Mouse (Mus musculus) layer of hippocampus, postnatal 10 days (tissue): ENCODE measurements at regions not wholly inside any gene's neighbourhood (a gene's known extent, or its start where the extent isn't known, plus 50 kb on each side); places are given as distances from the start of the nearest gene placed in this dataset.
"Not testable (repeated sequence)": the region's sequence is repeated elsewhere in the genome, so short reads cannot be mapped to it uniquely, and the experiment has no call there.

Source experiments
- DNase-seq, 2 experiments: peaks; one replicate each; pipeline ENCODE4 v3.0.0; 2021; ENCODE audit warnings: low spot score in 2 of 2

GRCm38 (mm10) chr11:20390622-20391021, 58.1 kb upstream of the Slc1a4 start:
- no peak for DNase-seq

- not testable (repeated sequence) for DNase-seq
Measured at GRCm38 (mm10) chr11:20393302-20393701, 60.8 kb upstream of the Slc1a4 start.

GRCm38 (mm10) chr11:20393807-20394206, 61.3 kb upstream of the Slc1a4 start:
- not testable (repeated sequence) for DNase-seq

- DNase-seq = no peak
Measured at GRCm38 (mm10) chr11:20395848-20396203, 63.3 kb upstream of the Slc1a4 start.

GRCm38 (mm10) chr11:20396204-20396848, 63.8 kb upstream of the Slc1a4 start:
- peak; percentile 39 to 62 for DNase-seq

- DNase-seq = peak in 1 of 2 experiments; percentile 22
Measured at GRCm38 (mm10) chr11:20396884-20397283, 64.4 kb upstream of the Slc1a4 start.

- DNase-seq = peak; percentile 91 to 92
Measured at GRCm38 (mm10) chr11:20400302-20401234, 68.1 kb upstream of the Slc1a4 start.

- no peak for DNase-seq
Measured at GRCm38 (mm10) chr11:20403456-20403855, 70.9 kb upstream of the Slc1a4 start.

- DNase-seq = no peak
Measured at GRCm38 (mm10) chr11:20404476-20404875, 72.0 kb upstream of the Slc1a4 start.

- no peak for DNase-seq
Measured at GRCm38 (mm10) chr11:20418141-20418540, 85.6 kb upstream of the Slc1a4 start.

- no peak for DNase-seq
Measured at GRCm38 (mm10) chr11:20420876-20421275, 88.4 kb upstream of the Slc1a4 start.

- DNase-seq = no peak
Measured at GRCm38 (mm10) chr11:20436057-20436456, 103.5 kb upstream of the Slc1a4 start.

GRCm38 (mm10) chr11:20442476-20442875, 100.6 kb upstream of the Sertad2 start:
- DNase-seq = no peak

GRCm38 (mm10) chr11:20445061-20445902, 97.8 kb upstream of the Sertad2 start:
- no peak for DNase-seq

- DNase-seq = peak; percentile 80 to 83
Measured at GRCm38 (mm10) chr11:20445903-20446264, 97.2 kb upstream of the Sertad2 start.

- DNase-seq = no peak
Measured at GRCm38 (mm10) chr11:20452901-20453300, 90.2 kb upstream of the Sertad2 start.

- no peak for DNase-seq
Measured at GRCm38 (mm10) chr11:20453786-20454185, 89.3 kb upstream of the Sertad2 start.

- DNase-seq = peak; percentile 90 to 92
Measured at GRCm38 (mm10) chr11:20455085-20455864, 87.8 kb upstream of the Sertad2 start.

GRCm38 (mm10) chr11:20455865-20456648, 87.0 kb upstream of the Sertad2 start:
- DNase-seq = no peak

GRCm38 (mm10) chr11:20459140-20459539, 83.9 kb upstream of the Sertad2 start:
- DNase-seq = no peak
